Mouse (Mus musculus) MEL (cell line): ENCODE results near the gene Slco2a1. TPM values are rescaled to one million over a fixed set of nuclear protein-coding genes. Genes with fewer than 3 reads are reported as not detected.

Source experiments
- DNase-seq: peaks from one replicate; pipeline ENCODE4 v3.0.0; 2011; ENCODE audit warnings: low read depth, low spot score
- H3K27ac ChIP-seq: 2 replicates; pipeline ENCODE4 v1.5.1; 2012; ENCODE audit warnings: low read depth, mild to moderate bottlenecking, control low read depth, low read length, moderate library complexity; ENCODE audit not compliant: control insufficient read depth
- H3K27me3 ChIP-seq, 2 experiments: fragments of 150-350 bp in 1 of 2; sonication (generic) in 1 of 2; 2 replicates each; pipeline ENCODE4 v1.6.1; 2012; ENCODE audit warnings: low read length in 2 of 2, mild to moderate bottlenecking in 2 of 2, improper control_type of control experiment in 1 of 2, moderate library complexity in 1 of 2; ENCODE audit not compliant: insufficient read depth in 2 of 2, control insufficient read depth in 1 of 2
- H3K36me3 ChIP-seq, 2 experiments: 2 replicates each; pipeline ENCODE4 v1.6.1; 2012 to 2014; ENCODE audit warnings: low read length in 2 of 2, improper control_type of control experiment in 1 of 2, inconsistent platforms in 1 of 2, mild to moderate bottlenecking in 1 of 2; ENCODE audit not compliant: insufficient read depth in 2 of 2, control insufficient read depth in 1 of 2
- H3K4me1 ChIP-seq, 2 experiments: fragments of 150-350 bp in 1 of 2; sonication (generic) in 1 of 2; 2 replicates each; pipeline ENCODE4 v1.6.1; 2012; ENCODE audit warnings: low read length in 2 of 2, improper control_type of control experiment in 1 of 2, mild to moderate bottlenecking in 1 of 2; ENCODE audit not compliant: insufficient read depth in 2 of 2, control insufficient read depth in 1 of 2
- H3K4me3 ChIP-seq, 2 experiments: fragments of 150-350 bp in 1 of 2; sonication (generic) in 1 of 2; 2 replicates each; pipeline ENCODE4 v1.5.1; 2012; ENCODE audit warnings: low read depth in 2 of 2, low read length in 2 of 2, mild to moderate bottlenecking in 2 of 2, moderate library complexity in 2 of 2, control low read depth in 1 of 2, improper control_type of control experiment in 1 of 2; ENCODE audit not compliant: control insufficient read depth in 1 of 2, insufficient read depth in 1 of 2
- H3K79me2 ChIP-seq: 2 replicates; pipeline ENCODE4 v1.6.1; 2012; ENCODE audit warnings: mild to moderate bottlenecking, low read length, moderate library complexity; ENCODE audit not compliant: control insufficient read depth, poor library complexity, insufficient read depth
- H3K9ac ChIP-seq: 2 replicates; pipeline ENCODE4 v1.6.1; 2012; ENCODE audit warnings: low read depth, mild to moderate bottlenecking, control low read depth, low read length, moderate library complexity; ENCODE audit not compliant: control insufficient read depth, poor library complexity, severe bottlenecking
- H3K9me3 ChIP-seq: fragments of 150-350 bp; sonication (generic); replicated peaks from 2 replicates; pipeline ENCODE4 v1.6.1; 2012; ENCODE audit warnings: mild to moderate bottlenecking, low read length, improper control_type of control experiment, moderate library complexity; ENCODE audit not compliant: insufficient read depth
- CHD2 ChIP-seq: IDR thresholded peaks from 2 replicates; pipeline ENCODE4 v1.6.1; 2011; ENCODE audit warnings: low read length, improper control_type of control experiment
- ELF1 ChIP-seq: IDR thresholded peaks from 2 replicates; pipeline ENCODE4 v1.6.1; 2014; ENCODE audit warnings: low read depth, mild to moderate bottlenecking, inconsistent platforms, low read length, improper control_type of control experiment, moderate library complexity
- EP300 ChIP-seq, 2 experiments: IDR thresholded peaks; 2 replicates each; pipeline ENCODE4 v1.6.1; 2011; ENCODE audit warnings: improper control_type of control experiment in 2 of 2, low read length in 2 of 2, low read depth in 1 of 2, mild to moderate bottlenecking in 1 of 2
- ETS1 ChIP-seq: IDR thresholded peaks from 2 replicates; pipeline ENCODE4 v1.6.1; 2012; ENCODE audit warnings: low read depth, mild to moderate bottlenecking, inconsistent platforms, low read length, improper control_type of control experiment, moderate library complexity
- KAT2A ChIP-seq: conservative IDR thresholded peaks from 2 replicates; pipeline ENCODE4 v1.6.1; 2012; ENCODE audit warnings: low read depth, low read length, improper control_type of control experiment, inconsistent platforms
- MEF2A ChIP-seq: IDR thresholded peaks from 2 replicates; pipeline ENCODE4 v1.6.1; 2014; ENCODE audit warnings: low read depth, mild to moderate bottlenecking, inconsistent platforms, low read length, improper control_type of control experiment; ENCODE audit not compliant: poor library complexity, insufficient replicate concordance, severe bottlenecking; ENCODE audit errors: extremely low read depth
- MXI1 ChIP-seq: IDR thresholded peaks from 2 replicates; pipeline ENCODE4 v1.6.1; 2011; ENCODE audit warnings: mild to moderate bottlenecking, low read depth, low read length, improper control_type of control experiment
- MYB ChIP-seq: IDR thresholded peaks from 2 replicates; pipeline ENCODE4 v1.6.1; 2011; ENCODE audit warnings: mild to moderate bottlenecking, low read depth, low read length, improper control_type of control experiment
- MYC ChIP-seq: IDR thresholded peaks from 2 replicates; pipeline ENCODE4 v1.6.1; 2011; ENCODE audit warnings: low read depth, mild to moderate bottlenecking, low read length, improper control_type of control experiment, moderate library complexity
- NRF1 ChIP-seq: IDR thresholded peaks from 2 replicates; pipeline ENCODE4 v1.6.1; 2014; ENCODE audit warnings: low read depth, mild to moderate bottlenecking, inconsistent platforms, low read length, improper control_type of control experiment, moderate library complexity; ENCODE audit not compliant: poor library complexity, insufficient read depth, severe bottlenecking
- POLR2A ChIP-seq, 2 experiments: IDR thresholded peaks; 2 replicates each; pipeline ENCODE4 v1.6.1; 2011 to 2012; ENCODE audit warnings: low read length in 2 of 2, mild to moderate bottlenecking in 2 of 2, control low read depth in 1 of 2, improper control_type of control experiment in 1 of 2, low read depth in 1 of 2, moderate library complexity in 1 of 2; ENCODE audit not compliant: control insufficient read depth in 1 of 2, insufficient read depth in 1 of 2, poor library complexity in 1 of 2
- POLR2AphosphoS5 ChIP-seq: IDR thresholded peaks from 2 replicates; pipeline ENCODE4 v1.6.1; 2012; ENCODE audit warnings: low read depth, borderline replicate concordance, mild to moderate bottlenecking, inconsistent platforms, low read length, moderate library complexity, mixed read lengths
- RCOR1 ChIP-seq: IDR thresholded peaks from 2 replicates; pipeline ENCODE4 v1.6.1; 2012; ENCODE audit warnings: low read depth, mild to moderate bottlenecking, inconsistent platforms, low read length, improper control_type of control experiment
- TAL1 ChIP-seq: IDR thresholded peaks from 2 replicates; pipeline ENCODE4 v1.6.1; 2012; ENCODE audit warnings: mild to moderate bottlenecking, inconsistent platforms, low read length, moderate library complexity, mixed read lengths
- TCF12 ChIP-seq: IDR thresholded peaks from 2 replicates; pipeline ENCODE4 v1.6.1; 2014; ENCODE audit warnings: low read depth, mild to moderate bottlenecking, inconsistent platforms, low read length, improper control_type of control experiment, moderate library complexity
- USF2 ChIP-seq, 2 experiments: IDR thresholded peaks; 2 replicates each; pipeline ENCODE4 v1.6.1; 2011 to 2012; ENCODE audit warnings: improper control_type of control experiment in 2 of 2, low read length in 2 of 2, borderline replicate concordance in 1 of 2, inconsistent platforms in 1 of 2, low read depth in 1 of 2, mild to moderate bottlenecking in 1 of 2; ENCODE audit not compliant: insufficient read depth in 1 of 2
- ZKSCAN1 ChIP-seq: IDR thresholded peaks from 2 replicates; pipeline ENCODE4 v1.6.1; 2012; ENCODE audit warnings: low read depth, mild to moderate bottlenecking, inconsistent platforms, low read length, improper control_type of control experiment, moderate library complexity
- ZMIZ1 ChIP-seq: IDR thresholded peaks from 2 replicates; pipeline ENCODE4 v1.6.1; 2012; ENCODE audit warnings: low read depth, mild to moderate bottlenecking, inconsistent platforms, low read length, improper control_type of control experiment, moderate library complexity
- polyA plus RNA-seq, 2 experiments: library from polyadenylated mRNA; stranded (reverse) in 1 of 2; unstranded in 1 of 2; fragments of >175 nt in 1 of 2; fragments of >200 nt in 1 of 2; gene quantifications; 2 replicates each; pipeline versions ENCODE4 v1.2.1 to v1.2.4; 2012; ENCODE audit warnings: low replicate concordance in 2 of 2, low read depth in 1 of 2; ENCODE audit not compliant: insufficient read length in 2 of 2, insufficient read depth in 1 of 2, missing spikeins in 1 of 2
- total RNA-seq: library from RNA; depleted of rRNA; stranded (reverse); fragments of 300-350 nt; gene quantifications from 2 replicates; pipeline ENCODE4 v1.2.3, GENCODE M21; 2012

Gene Slco2a1
- total and polyA plus RNA-seq, 3 experiments: 0.01 TPM; not detected in 2

DNA sequence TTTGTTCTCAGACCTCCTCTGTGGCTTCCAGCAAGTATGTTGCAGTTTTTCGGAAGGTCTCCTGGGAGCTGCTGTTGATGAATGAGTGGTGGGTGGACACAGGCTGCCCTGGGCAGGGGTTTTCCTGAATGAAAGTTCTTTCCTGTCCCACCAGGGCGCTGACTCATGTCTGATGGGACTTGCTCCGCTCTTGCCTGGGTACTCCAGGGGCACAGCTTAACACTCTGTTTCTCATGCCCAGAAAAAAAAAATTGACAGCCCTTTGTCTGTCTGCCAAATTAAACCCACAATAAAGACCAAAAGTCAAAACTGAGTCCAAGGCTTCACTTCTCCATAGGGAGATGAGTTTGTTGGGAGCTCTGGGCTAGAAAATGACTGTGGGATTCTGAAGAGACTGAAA lies 44.9 kb downstream of the Slco2a1 start:
- no peak for DNase-seq
- Histone ChIP-seq H3K9me3 (no peaks in the 10 kb centered on the region), H3K27me3 (no peaks in the 10 kb centered on the region), H3K9ac (no peak overlapping the region), H3K4me1 (no peaks in the 10 kb centered on the region), H3K4me3 (no peak overlapping the region), H3K36me3 (no peaks in the 10 kb centered on the region), H3K27ac (no peak overlapping the region), H3K79me2 (no peaks in the 10 kb centered on the region)
- TF ChIP-seq POLR2A (IDR thresholded peaks at IDR 0.05; ENCODE audit: control insufficient read depth in 1 of 2, insufficient read depth in 1 of 2, low read depth in 1 of 2, low read length in 2 of 2, poor library complexity in 1 of 2): no peak
- no peak for TF ChIP-seq ELF1
- TF ChIP-seq MYB: no peak
- no peak for TF ChIP-seq TAL1

- no peak for DNase-seq
- H3K4me3 ChIP-seq: no peak overlapping the region
- H3K4me1 ChIP-seq: no peaks in the 10 kb centered on the region
- no peak overlapping the region for H3K27ac ChIP-seq
- H3K36me3 ChIP-seq: no peaks in the 10 kb centered on the region
- H3K9me3 ChIP-seq: no peaks in the 10 kb centered on the region
- H3K79me2 ChIP-seq: no peaks in the 10 kb centered on the region
- TF ChIP-seq ZKSCAN1: no peak
- no peak for TF ChIP-seq RCOR1
- no peak for TF ChIP-seq POLR2AphosphoS5
- no peak for TF ChIP-seq MXI1
- no peak for TF ChIP-seq KAT2A
- TF ChIP-seq MYB: no peak
- TF ChIP-seq POLR2A (IDR thresholded peaks at IDR 0.05; ENCODE audit: control insufficient read depth in 1 of 2, insufficient read depth in 1 of 2, low read depth in 1 of 2, low read length in 2 of 2, poor library complexity in 1 of 2): no peak
- TF ChIP-seq USF2 (IDR thresholded peaks at IDR 0.05; ENCODE audit: borderline replicate concordance in 1 of 2, insufficient read depth in 1 of 2, low read depth in 1 of 2, low read length in 2 of 2): no peak
- TF ChIP-seq NRF1: no peak
- no peak for TF ChIP-seq TCF12
- TF ChIP-seq MEF2A: no peak
- TF ChIP-seq CHD2: no peak
- no peak for TF ChIP-seq ETS1
- TF ChIP-seq MYC: no peak
- TF ChIP-seq EP300 (IDR thresholded peaks at IDR 0.05; ENCODE audit: low read depth in 1 of 2, low read length in 2 of 2): no peak
- TF ChIP-seq ELF1: no peak
- TF ChIP-seq ZMIZ1: no peak
- H3K9ac ChIP-seq: no peak overlapping the region
- no peaks in the 10 kb centered on the region for H3K27me3 ChIP-seq
These were observed 48.5 kb downstream of the Slco2a1 start for GRCm38 (mm10) chr9:103036971-103037391.
